Mouse (Mus musculus) intestine, embryonic 16.5 days (tissue): Measurements from ENCODE around the gene Cfap73. TPM values are rescaled to one million over a fixed set of nuclear protein-coding genes. Genes with fewer than 3 reads are reported as not detected.

Experiments used
- ATAC-seq: fragments of 200-750 bp; cut with Nextera tagmentation; 2 replicates; pipeline ENCODE4 v1.8.0; 2017; ENCODE audit warnings: moderate TSS enrichment, moderate library complexity
- H3K27ac ChIP-seq: fragments of 300-500 bp; sonication (generic); 2 replicates; pipeline ENCODE4 v1.5.1; 2014; ENCODE audit warnings: mild to moderate bottlenecking, low read length
- H3K27me3 ChIP-seq: fragments of 300-500 bp; sonication (generic); replicated peaks from 2 replicates; pipeline ENCODE4 v1.6.1; 2014; ENCODE audit warnings: low read length, control low read depth, mixed read lengths; ENCODE audit not compliant: control insufficient read depth, insufficient read depth
- H3K36me3 ChIP-seq: fragments of 300-500 bp; sonication (generic); 2 replicates; pipeline ENCODE4 v1.6.1; 2014; ENCODE audit warnings: low read length, control low read depth; ENCODE audit not compliant: control insufficient read depth, insufficient read depth
- H3K4me1 ChIP-seq: fragments of 300-500 bp; sonication (generic); 2 replicates; pipeline ENCODE4 v1.6.1; 2014; ENCODE audit warnings: low read length, control low read depth, mixed read lengths; ENCODE audit not compliant: control insufficient read depth, insufficient read depth
- H3K4me2 ChIP-seq: fragments of 300-500 bp; sonication (generic); 2 replicates; pipeline ENCODE4 v1.6.1; 2014; ENCODE audit warnings: low read depth, low read length, control low read depth
- H3K4me3 ChIP-seq: fragments of 300-500 bp; sonication (generic); 2 replicates; pipeline ENCODE4 v1.5.1; 2014; ENCODE audit warnings: mild to moderate bottlenecking, low read length
- H3K9ac ChIP-seq: fragments of 300-500 bp; sonication (generic); 2 replicates; pipeline ENCODE4 v1.6.1; 2014; ENCODE audit warnings: low read depth, low read length
- H3K9me3 ChIP-seq: fragments of 300-500 bp; sonication (generic); 2 replicates; pipeline ENCODE4 v1.6.1; 2016; ENCODE audit warnings: low read length, control low read depth; ENCODE audit not compliant: control insufficient read depth
- WGBS: fragments of 180-500 bp; shearing (Covaris S2); extraction: QIAGEN DNeasy Blood & Tissue Kit; methylation state at CpG from one replicate; pipeline ENCODE4 v1.1.7; 2014; 5-methylcytosine and 5-hydroxymethylcytosine counted together
- polyA plus RNA-seq: library from polyadenylated mRNA; unstranded; fragments of >200 nt; fragmentation: Nextera tagmentation; extraction: Ambion mirVana; gene quantifications from 2 replicates; pipeline ENCODE4 v1.2.1, GENCODE M21; 2015

Cfap73 gene
- polyA plus RNA-seq, 1 experiment from 2014 or later = not detected

GRCm38 (mm10) chr5:120583511-120583910, 50.5 kb downstream of the Cfap73 start:
- WGBS = 85% methylated on average over 4 of the region's 4 CpGs
- Histone ChIP-seq H3K36me3 (peaks cover 3% of the 10 kb centered on the region; the same call in 1 of the 2 replicates), H3K4me1 (peaks cover 41% of the 10 kb centered on the region), H3K9ac (no peak overlapping the region), H3K4me3 (no peak overlapping the region), H3K9me3 (no peaks in the 10 kb centered on the region), H3K27ac (no peak overlapping the region), H3K27me3 (no peaks in the 10 kb centered on the region), H3K4me2 (no peak overlapping the region)
- no peak for ATAC-seq

- ATAC-seq = no peak
- Histone ChIP-seq H3K9ac (no peak overlapping the region), H3K4me1 (peaks cover 41% of the 10 kb centered on the region), H3K36me3 (peaks cover 3% of the 10 kb centered on the region; the same call in 1 of the 2 replicates), H3K27ac (no peak overlapping the region), H3K27me3 (no peaks in the 10 kb centered on the region), H3K9me3 (no peaks in the 10 kb centered on the region), H3K4me3 (no peak overlapping the region), H3K4me2 (no peak overlapping the region)
- WGBS = 74% methylated on average over 9 of the region's 9 CpGs
Observed at GRCm38 (mm10) chr5:120582002-120582401, 52.0 kb downstream of the Cfap73 start.

- H3K27me3 ChIP-seq = no peaks in the 10 kb centered on the region
- H3K4me3 ChIP-seq = no peak overlapping the region
- H3K4me1 ChIP-seq = peaks cover 36% of the 10 kb centered on the region
- ATAC-seq = no peak
- no peaks in the 10 kb centered on the region for H3K9me3 ChIP-seq
- H3K9ac ChIP-seq = peak overlapping the region; percentile 42; the same call in 1 of the 2 replicates
- 85% methylated on average over 26 of the region's 26 CpGs for WGBS
- H3K27ac ChIP-seq = peak overlapping the region; percentile 51
- peak overlapping the region; percentile 17; the same call in 1 of the 2 replicates for H3K4me2 ChIP-seq
- H3K36me3 ChIP-seq = peaks cover 3% of the 10 kb centered on the region; the same call in 1 of the 2 replicates
Observed at GRCm38 (mm10) chr5:120579898-120580626, 54.0 kb downstream of the Cfap73 start.

GRCm38 (mm10) chr5:120579211-120579897, 54.7 kb downstream of the Cfap73 start:
- H3K4me1 ChIP-seq = peaks cover 36% of the 10 kb centered on the region
- no peaks in the 10 kb centered on the region for H3K9me3 ChIP-seq
- ATAC-seq = peak; percentile 41
- H3K4me2 ChIP-seq = peak overlapping the region; percentile 17; the same call in 1 of the 2 replicates
- no peak overlapping the region for H3K4me3 ChIP-seq
- H3K27ac ChIP-seq = peak overlapping the region; percentile 51
- H3K27me3 ChIP-seq = no peaks in the 10 kb centered on the region
- WGBS = 39% methylated on average over 26 of the region's 26 CpGs
- peaks cover 3% of the 10 kb centered on the region; the same call in 1 of the 2 replicates for H3K36me3 ChIP-seq
- H3K9ac ChIP-seq = peak overlapping the region; percentile 42; the same call in 1 of the 2 replicates

GRCm38 (mm10) chr5:120578504-120579081, 55.4 kb downstream of the Cfap73 start:
- H3K4me1 ChIP-seq = peaks cover 36% of the 10 kb centered on the region
- H3K27ac ChIP-seq = peak overlapping the region; percentile 51
- peak overlapping the region; percentile 42; the same call in 1 of the 2 replicates for H3K9ac ChIP-seq
- no peak overlapping the region for H3K4me2 ChIP-seq
- no peaks in the 10 kb centered on the region for H3K9me3 ChIP-seq
- no peak overlapping the region for H3K4me3 ChIP-seq
- ATAC-seq = peak; percentile 47
- H3K27me3 ChIP-seq = no peaks in the 10 kb centered on the region
- H3K36me3 ChIP-seq = peaks cover 3% of the 10 kb centered on the region; the same call in 1 of the 2 replicates
- WGBS = 30% methylated on average over 12 of the region's 12 CpGs

Other genes starting within 250 kb of the Cfap73 start
- not detected in 2 replicates for gene Lhx5, start 202.5 kb downstream of the Cfap73 start, polyA plus RNA-seq
- 19.9 and 20.2 TPM in 2 replicates for gene Sdsl, start 161.4 kb downstream of the Cfap73 start, polyA plus RNA-seq
- gene Sds, start 157.7 kb downstream of the Cfap73 start, polyA plus RNA-seq = 0.18 and 0.37 TPM in 2 replicates
- 43.9 and 46.9 TPM in 2 replicates for gene Plbd2, start 130.6 kb downstream of the Cfap73 start, polyA plus RNA-seq
- gene Slc8b1, start 123.1 kb downstream of the Cfap73 start, polyA plus RNA-seq = 6.9 and 7.6 TPM in 2 replicates
- 21.4 and 23.9 TPM in 2 replicates for gene Tpcn1, start 45.6 kb downstream of the Cfap73 start, polyA plus RNA-seq
- 0.17 and 0.27 TPM in 2 replicates for gene Iqcd, start 45.2 kb downstream of the Cfap73 start, polyA plus RNA-seq
- gene Rita1, start 21.6 kb downstream of the Cfap73 start, polyA plus RNA-seq = 12.7 and 12.8 TPM in 2 replicates
- gene Ddx54, start 21.5 kb downstream of the Cfap73 start, polyA plus RNA-seq = 50.8 and 51.4 TPM in 2 replicates
- gene Rasal1, start 14.6 kb upstream of the Cfap73 start, polyA plus RNA-seq = 1.8 and 1.9 TPM in 2 replicates
- 2.2 and 3.0 TPM in 2 replicates for gene Dtx1, start 77.7 kb upstream of the Cfap73 start, polyA plus RNA-seq
- gene Oas2, start 115.6 kb upstream of the Cfap73 start, polyA plus RNA-seq = 0.23 and 0.29 TPM in 2 replicates
- 0.18 and 0.20 TPM in 2 replicates for gene Oas3, start 143.4 kb upstream of the Cfap73 start, polyA plus RNA-seq
- gene Oas1e, start 161.3 kb upstream of the Cfap73 start, polyA plus RNA-seq = not detected in 2 replicates
- gene Oas1c, start 178.3 kb upstream of the Cfap73 start, polyA plus RNA-seq = 0.58 and 1.1 TPM in 2 replicates
- 0.20 TPM in 1 of 2 replicates, not detected in the other for gene Oas1f, start 213.1 kb upstream of the Cfap73 start, polyA plus RNA-seq
- not detected in 2 replicates for gene Oas1h, start 227.2 kb upstream of the Cfap73 start, polyA plus RNA-seq